29 mouse cellular contexts compared by ENCODE assay signal in the genomic region with DNA sequence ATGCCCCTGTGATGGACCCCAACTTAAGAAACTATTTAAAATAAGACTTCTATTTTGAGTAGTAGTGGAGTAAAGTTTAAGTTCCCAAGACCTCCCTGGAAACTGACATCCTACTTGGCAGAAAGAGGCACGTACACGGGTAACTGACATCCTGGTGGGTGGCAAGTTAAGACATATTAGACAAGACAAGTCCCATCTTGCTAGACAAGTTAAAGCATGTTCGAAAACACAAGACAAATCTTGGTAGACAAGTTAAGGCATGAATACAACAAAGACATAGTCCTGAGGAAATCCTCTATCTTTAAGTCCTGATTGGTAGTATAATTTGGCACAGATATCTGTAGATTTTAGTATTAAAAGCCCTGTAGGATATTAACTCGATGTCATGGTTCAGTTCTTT.
"Had no signal": no experiment of that assay in that cellular context is flagged by ENCODE, and none has a peak within 500 bp of the region (broad histone marks: within the 10 kb centered on the region; RNA-seq: fewer than 3 reads in every experiment).

No protein-coding gene starts in this region.

- H3K4me3 ChIP-seq: limb, embryonic 10.5 days; limb, embryonic 12.5 days; limb, embryonic 13.5 days; limb, embryonic 15.5 days; liver, embryonic 12.5 days; liver, embryonic 13.5 days; liver, embryonic 15.5 days; lung, embryonic 15.5 days; megakaryocyte, embryonic 14.5 days; midbrain, embryonic 10.5 days; midbrain, embryonic 12.5 days; midbrain, embryonic 13.5 days; midbrain, embryonic 15.5 days; myocyte had no signal

- H3K4me1 ChIP-seq: limb, embryonic 10.5 days; limb, embryonic 12.5 days; limb, embryonic 13.5 days; limb, embryonic 15.5 days; liver, embryonic 12.5 days; liver, embryonic 13.5 days; liver, embryonic 15.5 days; lung, embryonic 15.5 days; megakaryocyte, embryonic 14.5 days; midbrain, embryonic 10.5 days; midbrain, embryonic 12.5 days; midbrain, embryonic 13.5 days; midbrain, embryonic 15.5 days had no signal

- H3K27me3 ChIP-seq: limb, embryonic 12.5 days; limb, embryonic 13.5 days; limb, embryonic 15.5 days; liver, embryonic 12.5 days; liver, embryonic 13.5 days; liver, embryonic 15.5 days; lung, embryonic 15.5 days; megakaryocyte, embryonic 14.5 days; midbrain, embryonic 12.5 days; midbrain, embryonic 13.5 days; midbrain, embryonic 15.5 days had no signal

- H3K9me3 ChIP-seq: limb, embryonic 10.5 days; limb, embryonic 12.5 days; limb, embryonic 13.5 days; limb, embryonic 15.5 days; liver, embryonic 12.5 days; liver, embryonic 13.5 days; liver, embryonic 15.5 days; lung, embryonic 15.5 days; megakaryocyte, embryonic 14.5 days; midbrain, embryonic 10.5 days; midbrain, embryonic 12.5 days; midbrain, embryonic 13.5 days; midbrain, embryonic 15.5 days had no signal

- H3K4me2 ChIP-seq: limb, embryonic 12.5 days; limb, embryonic 13.5 days; limb, embryonic 15.5 days; liver, embryonic 11.5 days; liver, embryonic 12.5 days; liver, embryonic 13.5 days; liver, embryonic 15.5 days; lung, embryonic 14.5 days; lung, embryonic 15.5 days; midbrain, embryonic 11.5 days; midbrain, embryonic 12.5 days; midbrain, embryonic 13.5 days; midbrain, embryonic 15.5 days had no signal

- H3K36me3 ChIP-seq: limb, embryonic 10.5 days; limb, embryonic 12.5 days; limb, embryonic 13.5 days; limb, embryonic 15.5 days; liver, embryonic 12.5 days; liver, embryonic 13.5 days; liver, embryonic 15.5 days; lung, embryonic 15.5 days; midbrain, embryonic 10.5 days; midbrain, embryonic 12.5 days; midbrain, embryonic 13.5 days; midbrain, embryonic 15.5 days had no signal

- DNase-seq: left cerebral cortex, postnatal 4 days; liver; liver, embryonic 13.5 days; liver, postnatal 0 days; lung, adult 18-20 months; lung, adult 2 months; lung, embryonic 14.5 days; lung, postnatal 10 days; lung, postnatal 14 days; lung, postnatal 36 days; lung, postnatal 4 days; midbrain, embryonic 14.5 days had no signal

- H3K27ac ChIP-seq: limb, embryonic 10.5 days; limb, embryonic 12.5 days; limb, embryonic 13.5 days; limb, embryonic 15.5 days; liver, embryonic 12.5 days; liver, embryonic 13.5 days; liver, embryonic 14.5 days; liver, embryonic 15.5 days; lung, embryonic 15.5 days; macrophage; midbrain, embryonic 10.5 days; midbrain, embryonic 12.5 days; midbrain, embryonic 13.5 days; midbrain, embryonic 15.5 days had no signal

- H3K9ac ChIP-seq: limb, embryonic 12.5 days; limb, embryonic 13.5 days; limb, embryonic 15.5 days; liver, embryonic 12.5 days; liver, embryonic 13.5 days; liver, embryonic 14.5 days; liver, embryonic 15.5 days; liver, postnatal 0 days; lung, embryonic 14.5 days; lung, embryonic 15.5 days; midbrain, embryonic 12.5 days; midbrain, embryonic 13.5 days; midbrain, embryonic 15.5 days had no signal
